Mouse (Mus musculus): Measurements from ENCODE around the gene Gm5286. TPM values are rescaled to one million over a fixed set of nuclear protein-coding genes. Genes with fewer than 3 reads are reported as not detected.
"Not testable (repeated sequence)": the region's sequence is repeated elsewhere in the genome, so short reads cannot be mapped to it uniquely, and the experiment has no call there.

Gm5286 gene
- total RNA-seq (2021) = not detected
- long read RNA-seq, experiment 1 = 0 reads
- long read RNA-seq, experiment 2 = 0 reads

DNA sequence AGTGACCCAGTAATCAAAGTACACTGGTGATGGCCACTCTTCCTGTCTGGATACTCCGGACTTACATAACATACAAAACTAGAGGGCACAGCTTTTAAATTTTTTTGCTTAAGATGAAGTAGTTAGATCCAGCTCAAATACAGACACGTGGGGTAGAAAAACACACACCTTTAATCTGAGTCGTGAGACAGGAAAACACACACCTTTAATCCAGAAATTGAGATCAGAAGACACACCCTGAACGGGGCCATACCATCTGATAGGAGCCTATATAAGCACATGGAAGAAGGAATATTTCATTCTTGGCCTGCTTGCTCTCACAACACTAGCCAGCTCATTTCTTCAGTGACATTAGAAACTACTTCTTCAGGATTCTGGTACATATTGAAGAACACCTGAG lies at the start of gene Gm5286:
TSS of gene Gm5286 (plus strand) at position 301 of the 400 bp plus-strand sequence.
- intact Hi-C loops (cut with DNase I) = not testable (repeated sequence)

DNA sequence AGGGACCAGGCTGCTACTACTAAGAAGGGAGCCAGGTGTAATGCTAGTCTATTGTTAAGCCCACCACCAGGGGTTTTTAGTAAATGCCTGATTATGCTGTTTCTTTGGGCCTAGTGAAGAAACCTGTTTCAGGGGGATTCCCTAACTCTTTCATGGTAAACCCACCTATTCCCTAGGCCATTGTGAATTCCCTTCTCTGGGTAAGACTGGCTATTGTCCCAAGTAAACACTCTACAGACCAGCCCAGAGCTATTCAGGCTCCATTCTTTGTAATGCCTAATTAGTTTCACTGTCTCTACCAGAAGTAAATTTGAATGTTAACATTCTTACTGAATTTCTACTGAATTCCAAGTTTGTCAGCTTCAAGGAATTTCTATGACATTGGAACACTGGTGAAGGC lies 29.2 kb upstream of the Gm5286 start:
- intact Hi-C loops (cut with DNase I); DNase-seq: not testable (repeated sequence)

More for the DNA sequence above, at the start of gene Gm5286:
- not testable (repeated sequence) for DNase-seq

DNA sequence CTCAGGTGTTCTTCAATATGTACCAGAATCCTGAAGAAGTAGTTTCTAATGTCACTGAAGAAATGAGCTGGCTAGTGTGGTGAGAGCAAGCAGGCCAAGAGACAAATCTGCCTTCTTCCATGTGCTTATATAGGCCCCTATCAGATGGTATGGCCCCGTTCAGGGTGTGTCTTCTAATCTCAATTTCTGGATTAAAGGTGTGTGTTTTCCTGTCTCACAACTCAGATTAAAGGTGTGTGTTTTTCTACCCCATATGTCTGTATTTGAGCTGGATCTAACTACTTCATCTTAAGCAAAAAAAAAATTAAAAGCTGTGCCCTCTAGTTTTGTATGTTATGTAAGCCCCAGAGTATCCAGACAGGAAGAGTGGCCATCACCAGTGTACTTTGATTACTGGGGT lies 18.4 kb upstream of the Gm5286 start, which contains the start of gene Gm10696:
TSS of gene Gm10696 (minus strand) at position 101 of the 400 bp plus-strand sequence.
- DNase-seq; intact Hi-C loops (cut with DNase I): not testable (repeated sequence)

Other genes starting within 250 kb of the Gm5286 start
- not detected for gene Tdpoz5, start 235.4 kb upstream of the Gm5286 start, total RNA-seq (2021)
- not detected for gene Gm9125, start 141.8 kb upstream of the Gm5286 start, total RNA-seq (2021)
- gene Gm10697, start 124.1 kb upstream of the Gm5286 start, total RNA-seq (2021) = not detected
- gene Gm10696, start 18.5 kb upstream of the Gm5286 start, total RNA-seq (2021) = not detected
- not detected for gene Gm4778, start 67.3 kb downstream of the Gm5286 start, total RNA-seq (2021)
- gene Them4, start 113.4 kb downstream of the Gm5286 start, total RNA-seq (2021) = 10 to 100 TPM; 12.6 to 14.9 TPM
- gene Them5, start 145.4 kb downstream of the Gm5286 start, total RNA-seq (2021) = not detected
- under 1 TPM in 1 of 2 experiments, not detected in 1; 0.29 TPM for gene C2cd4d, start 165.7 kb downstream of the Gm5286 start, total RNA-seq (2021)
- gene Rorc, start 176.1 kb downstream of the Gm5286 start, total RNA-seq (2021) = 10 to 100 TPM; 29.6 to 33.1 TPM
- gene Lingo4, start 201.8 kb downstream of the Gm5286 start, total RNA-seq (2021) = under 1 TPM; 0.14 to 0.37 TPM
- gene Tdrkh, start 216.6 kb downstream of the Gm5286 start, total RNA-seq (2021) = 1 to 10 TPM; 3.8 to 4.8 TPM
- gene Mrpl9, start 246.6 kb downstream of the Gm5286 start, total RNA-seq (2021) = 10 to 100 TPM; 62.4 to 66.5 TPM
- not detected for gene Oaz3, start 247.2 kb downstream of the Gm5286 start, total RNA-seq (2021)

All from heart, postnatal 14 days (tissue).